Mouse (Mus musculus) hindbrain, embryonic 14.5 days (tissue): ENCODE measurements around the gene Dcaf1. TPM values are rescaled to one million over a fixed set of nuclear protein-coding genes. Genes with fewer than 3 reads are reported as not detected.

Source experiments
- ATAC-seq: fragments of 200-750 bp; cut with Nextera tagmentation; 2 replicates; pipeline ENCODE4 v1.8.0; 2017; ENCODE audit warnings: moderate number of reproducible peaks, mild to moderate bottlenecking, moderate TSS enrichment, moderate library complexity; ENCODE audit not compliant: low FRiP score
- DNase-seq: peaks from one replicate; pipeline ENCODE4 v3.0.0-alpha.2; 2015; ENCODE audit warnings: low spot score
- H3K27ac ChIP-seq: fragments of 300-500 bp; sonication (generic); 2 replicates; pipeline ENCODE4 v1.5.1; 2014; ENCODE audit warnings: mild to moderate bottlenecking, moderate library complexity
- H3K27me3 ChIP-seq: fragments of 300-500 bp; sonication (generic); 2 replicates; pipeline ENCODE4 v1.6.1; 2014; ENCODE audit warnings: mild to moderate bottlenecking, low read length, mixed read lengths; ENCODE audit not compliant: control insufficient read depth, insufficient read depth
- H3K36me3 ChIP-seq: fragments of 300-500 bp; sonication (generic); replicated peaks from 2 replicates; pipeline ENCODE4 v1.6.1; 2014; ENCODE audit not compliant: control insufficient read depth, insufficient read depth
- H3K4me1 ChIP-seq: fragments of 300-500 bp; sonication (generic); replicated peaks from 2 replicates; pipeline ENCODE4 v1.6.1; 2014; ENCODE audit warnings: antibody characterized with exemption, low read length, mixed read lengths; ENCODE audit not compliant: control insufficient read depth, insufficient read depth
- H3K4me2 ChIP-seq: fragments of 300-500 bp; sonication (generic); replicated peaks from 2 replicates; pipeline ENCODE4 v1.6.1; 2014; ENCODE audit warnings: mild to moderate bottlenecking, moderate library complexity
- H3K4me3 ChIP-seq: fragments of 300-500 bp; sonication (generic); replicated peaks from 2 replicates; pipeline ENCODE4 v1.5.1; 2014; ENCODE audit warnings: mild to moderate bottlenecking, low read length
- H3K9ac ChIP-seq: fragments of 300-500 bp; sonication (generic); 2 replicates; pipeline ENCODE4 v1.6.1; 2014
- H3K9me3 ChIP-seq: fragments of 300-500 bp; sonication (generic); 2 replicates; pipeline ENCODE4 v1.6.1; 2016; ENCODE audit warnings: low read length; ENCODE audit not compliant: control insufficient read depth
- WGBS: fragments of 180-500 bp; shearing (Covaris S2); extraction: QIAGEN DNeasy Blood & Tissue Kit; methylation state at CpG from one replicate; pipeline ENCODE4 v1.1.7; 2014; 5-methylcytosine and 5-hydroxymethylcytosine counted together
- polyA plus RNA-seq: library from polyadenylated mRNA; unstranded; fragments of >200 nt; fragmentation: Nextera tagmentation; extraction: Ambion mirVana; gene quantifications from 2 replicates; pipeline ENCODE4 v1.2.1, GENCODE M21; 2014

Dcaf1 gene
- 18.1 and 18.8 TPM in 2 replicates for polyA plus RNA-seq

- peak within 1 kb of the TSS; percentile 90 for H3K27ac ChIP-seq
- peaks cover 7% of the 10 kb centered on the region; the same call in 1 of the 2 replicates for H3K4me1 ChIP-seq
- no peaks in the 10 kb centered on the region for H3K27me3 ChIP-seq
- ATAC-seq (peak; percentile 97), DNase-seq (peak; percentile 99)
- peak within 1 kb of the TSS; percentile 85 for H3K4me2 ChIP-seq
- H3K4me3 ChIP-seq = peak within 1 kb of the TSS; percentile 78
- under 1% methylated on average over 65 of the region's 71 CpGs for WGBS
- H3K9me3 ChIP-seq = no peaks in the 10 kb centered on the region
- H3K9ac ChIP-seq = peak within 1 kb of the TSS; percentile 82
- no peaks in the 10 kb centered on the region for H3K36me3 ChIP-seq
Observed at GRCm38 (mm10) chr9:106821618-106822380, at the start of gene Dcaf1. TSS of gene Dcaf1 (plus strand) at chr9:106821874.

GRCm38 (mm10) chr9:106776116-106776515 is 45.6 kb upstream of the Dcaf1 start:
- Histone ChIP-seq H3K4me3 (no peak overlapping the region), H3K27me3 (no peaks in the 10 kb centered on the region), H3K9ac (no peak overlapping the region), H3K36me3 (no peaks in the 10 kb centered on the region), H3K4me1 (no peaks in the 10 kb centered on the region), H3K27ac (no peak overlapping the region), H3K9me3 (no peaks in the 10 kb centered on the region), H3K4me2 (no peak overlapping the region)
- 100% methylated on average over 1 of the region's 1 CpGs for WGBS
- DNase-seq (no peak), ATAC-seq (no peak)

GRCm38 (mm10) chr9:106777423-106777822 is 44.3 kb upstream of the Dcaf1 start:
- Histone ChIP-seq H3K4me1 (no peaks in the 10 kb centered on the region), H3K9ac (no peak overlapping the region), H3K27me3 (no peaks in the 10 kb centered on the region), H3K4me2 (no peak overlapping the region), H3K36me3 (no peaks in the 10 kb centered on the region), H3K4me3 (no peak overlapping the region), H3K27ac (no peak overlapping the region), H3K9me3 (no peaks in the 10 kb centered on the region)
- WGBS = 98% methylated on average over 3 of the region's 3 CpGs
- ATAC-seq = no peak
- no peak for DNase-seq

- Histone ChIP-seq H3K27me3 (no peaks in the 10 kb centered on the region), H3K36me3 (no peaks in the 10 kb centered on the region), H3K27ac (no peak overlapping the region), H3K4me1 (no peaks in the 10 kb centered on the region), H3K4me2 (no peak overlapping the region), H3K4me3 (no peak overlapping the region), H3K9ac (no peak overlapping the region), H3K9me3 (no peaks in the 10 kb centered on the region)
- ATAC-seq = no peak
- DNase-seq = no peak
- 93% methylated on average over 4 of the region's 4 CpGs for WGBS
Observed at GRCm38 (mm10) chr9:106778319-106778718, 43.4 kb upstream of the Dcaf1 start.

- no peaks in the 10 kb centered on the region for H3K27me3 ChIP-seq
- no peaks in the 10 kb centered on the region for H3K4me1 ChIP-seq
- H3K9me3 ChIP-seq = no peaks in the 10 kb centered on the region
- no peak overlapping the region for H3K4me2 ChIP-seq
- no peak overlapping the region for H3K27ac ChIP-seq
- H3K4me3 ChIP-seq = no peak overlapping the region
- 88% methylated on average over 3 of the region's 3 CpGs for WGBS
- DNase-seq (no peak), ATAC-seq (no peak)
- no peaks in the 10 kb centered on the region for H3K36me3 ChIP-seq
- no peak overlapping the region for H3K9ac ChIP-seq
Observed at GRCm38 (mm10) chr9:106780086-106780485, 41.6 kb upstream of the Dcaf1 start.

GRCm38 (mm10) chr9:106783554-106783953 is 38.1 kb upstream of the Dcaf1 start:
- H3K27me3 ChIP-seq = no peaks in the 10 kb centered on the region
- DNase-seq (no peak), ATAC-seq (no peak)
- H3K9me3 ChIP-seq = no peaks in the 10 kb centered on the region
- peaks cover 13% of the 10 kb centered on the region for H3K4me1 ChIP-seq
- H3K4me2 ChIP-seq = no peak overlapping the region
- WGBS = 100% methylated on average over 2 of the region's 2 CpGs
- no peaks in the 10 kb centered on the region for H3K36me3 ChIP-seq
- H3K27ac ChIP-seq = no peak overlapping the region
- H3K4me3 ChIP-seq = no peak overlapping the region
- H3K9ac ChIP-seq = no peak overlapping the region

- H3K9ac ChIP-seq = no peak overlapping the region
- DNase-seq (no peak), ATAC-seq (no peak)
- H3K36me3 ChIP-seq = no peaks in the 10 kb centered on the region
- 90% methylated on average over 3 of the region's 3 CpGs for WGBS
- H3K4me1 ChIP-seq = peaks cover 18% of the 10 kb centered on the region
- no peak overlapping the region for H3K27ac ChIP-seq
- no peak overlapping the region for H3K4me2 ChIP-seq
- no peak overlapping the region for H3K4me3 ChIP-seq
- H3K9me3 ChIP-seq = no peaks in the 10 kb centered on the region
- H3K27me3 ChIP-seq = no peaks in the 10 kb centered on the region
Observed at GRCm38 (mm10) chr9:106785206-106785605, 36.5 kb upstream of the Dcaf1 start.

- H3K4me3 ChIP-seq = peak overlapping the region; percentile 96
- peak; percentile 17; the same call in 1 of the 2 replicates for ATAC-seq
- no peaks in the 10 kb centered on the region for H3K27me3 ChIP-seq
- peak overlapping the region; percentile 89 for H3K4me2 ChIP-seq
- 8% methylated on average over 23 of the region's 23 CpGs for WGBS
- H3K9me3 ChIP-seq = no peaks in the 10 kb centered on the region
- H3K27ac ChIP-seq = peak overlapping the region; percentile 82
- peaks cover 18% of the 10 kb centered on the region for H3K4me1 ChIP-seq
- H3K9ac ChIP-seq = peak overlapping the region; percentile 97
- no peaks in the 10 kb centered on the region for H3K36me3 ChIP-seq
- peak; percentile 25 for DNase-seq
Observed at GRCm38 (mm10) chr9:106787979-106788811, 33.5 kb upstream of the Dcaf1 start.

- WGBS = under 1% methylated on average over 42 of the region's 49 CpGs
Observed at GRCm38 (mm10) chr9:106788812-106789321, 32.8 kb upstream of the Dcaf1 start, which contains the start of gene Rad54l2. TSS of gene Rad54l2 (minus strand) at chr9:106789194.

More at GRCm38 (mm10) chr9:106788812-106789321, 32.8 kb upstream of the Dcaf1 start, which contains the start of gene Rad54l2:
- H3K4me2 ChIP-seq = peak within 1 kb of the TSS; percentile 89
- H3K36me3 ChIP-seq = no peaks in the 10 kb centered on the region
- peak within 1 kb of the TSS; percentile 96 for H3K4me3 ChIP-seq
- H3K9me3 ChIP-seq = no peaks in the 10 kb centered on the region
- peak; percentile 88 for ATAC-seq
- peaks cover 18% of the 10 kb centered on the region for H3K4me1 ChIP-seq
- peak; percentile 89 for DNase-seq
- H3K9ac ChIP-seq = peak within 1 kb of the TSS; percentile 97
- H3K27ac ChIP-seq = peak within 1 kb of the TSS; percentile 82
- no peaks in the 10 kb centered on the region for H3K27me3 ChIP-seq
